Mouse (Mus musculus) leukemia stem cell, adult 10-12 weeks (primary cell): Measurements from ENCODE around the gene Arhgdig. TPM values are rescaled to one million over a fixed set of nuclear protein-coding genes. Genes with fewer than 3 reads are reported as not detected.

Source experiments
- polyA plus RNA-seq: library from polyadenylated mRNA; stranded (reverse); fragments of >175 nt; gene quantifications from 2 replicates; pipeline ENCODE4 v1.2.3, GENCODE M21; 2012; ENCODE audit warnings: low replicate concordance

Arhgdig gene
- 1.5 and 4.5 TPM in 2 replicates for polyA plus RNA-seq

GRCm38 (mm10) chr17:26207686-26208085 is at the start of gene Arhgdig:
Gene Arhgdig (minus strand): TSS chr17:26207786.

GRCm38 (mm10) chr17:26252539-26253251 is 45.1 kb upstream of the Arhgdig start, which contains the start of gene Luc7l:
Gene Luc7l (plus strand): TSS chr17:26252896.

DNA sequence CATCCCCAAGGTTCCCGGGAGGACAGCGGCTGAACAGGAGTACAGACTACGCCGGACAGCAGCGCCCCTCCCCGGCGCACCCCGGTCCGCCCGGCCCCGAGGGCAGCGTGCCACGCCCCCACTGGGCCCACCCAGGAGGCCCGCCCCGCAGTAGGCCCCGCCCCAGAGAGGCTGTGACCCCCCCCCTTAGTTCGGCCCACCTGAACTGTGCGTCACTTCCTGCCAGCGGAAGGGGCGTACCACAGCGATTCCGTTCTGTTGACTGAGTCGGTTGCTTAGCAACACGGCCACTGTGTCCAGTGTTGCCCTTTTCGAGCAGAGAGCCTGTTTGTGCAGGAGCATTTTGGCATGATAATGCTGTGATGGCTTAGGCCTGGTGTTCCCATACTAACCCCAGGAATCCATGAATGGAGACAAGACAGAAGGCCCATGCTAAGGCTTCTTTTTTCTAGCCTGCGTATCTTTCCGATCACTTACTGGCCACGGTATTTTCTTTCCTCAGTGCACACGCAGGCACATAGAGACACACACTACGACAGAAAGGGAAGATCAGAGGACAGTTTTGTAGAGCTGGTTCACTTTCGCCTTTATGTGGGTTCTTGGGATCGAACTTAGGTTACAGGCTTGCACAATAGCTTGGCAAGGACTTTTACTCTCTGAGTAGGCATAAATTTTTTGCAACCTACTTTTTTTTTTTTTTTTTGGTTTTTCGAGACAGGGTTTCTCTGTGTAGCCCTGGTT is 36.7 kb upstream of the Arhgdig start, which contains the start of gene Fam234a:
Fam234a (minus strand) TSS at position 142 of the 741 bp plus-strand sequence.

GRCm38 (mm10) chr17:26202737-26203136 is 4.8 kb downstream of the Arhgdig start, which contains the start of gene Rgs11:
Gene Rgs11 (plus strand): TSS chr17:26202951.

DNA sequence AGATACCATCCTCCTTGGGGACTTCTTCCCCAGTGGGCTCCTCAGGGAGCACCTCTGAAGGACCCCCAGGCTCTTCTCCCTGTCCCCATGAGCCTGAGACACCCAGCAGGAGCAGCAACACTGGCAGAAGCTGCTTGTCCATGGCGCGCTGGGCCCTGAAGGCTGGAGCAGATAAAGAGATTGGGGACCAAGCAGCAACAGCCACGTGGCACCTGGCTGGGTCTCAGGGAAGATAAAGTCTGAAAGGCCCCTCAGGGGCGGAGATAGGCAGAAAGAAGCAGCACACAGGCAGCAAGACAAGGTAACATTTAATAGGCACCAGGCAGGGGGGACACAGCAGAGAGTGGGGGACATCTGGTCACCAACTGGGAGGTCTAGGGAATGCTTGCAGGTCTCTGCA is 8.7 kb downstream of the Arhgdig start, which contains the start of gene Pdia2:
Pdia2 (minus strand) TSS at position 196 of the 400 bp plus-strand sequence.

Other genes with a start within 250 kb of the Arhgdig start
- 78.7 and 121 TPM in 2 replicates for gene Capn15, start 222.0 kb downstream of the Arhgdig start, polyA plus RNA-seq
- 4.8 and 7.2 TPM in 2 replicates for gene Rab11fip3, start 138.2 kb downstream of the Arhgdig start, polyA plus RNA-seq
- 0.11 and 0.89 TPM in 2 replicates for gene Decr2, start 117.4 kb downstream of the Arhgdig start, polyA plus RNA-seq
- 55.7 and 62.6 TPM in 2 replicates for gene Nme4, start 112.2 kb downstream of the Arhgdig start, polyA plus RNA-seq
- 5.9 and 15.9 TPM in 2 replicates for gene Tmem8, start 94.5 kb downstream of the Arhgdig start, polyA plus RNA-seq
- 112 and 181 TPM in 2 replicates for gene Mrpl28, start 84.3 kb downstream of the Arhgdig start, polyA plus RNA-seq
- 36.8 and 40.9 TPM in 2 replicates for gene Axin1, start 69.1 kb downstream of the Arhgdig start, polyA plus RNA-seq
- 7.8 and 8.9 TPM in 2 replicates for gene Pdia2, start 8.7 kb downstream of the Arhgdig start, polyA plus RNA-seq
- 1.3 and 3.5 TPM in 2 replicates for gene Rgs11, start 4.8 kb downstream of the Arhgdig start, polyA plus RNA-seq
- gene Fam234a, start 36.5 kb upstream of the Arhgdig start, polyA plus RNA-seq = 1.2 and 6.5 TPM in 2 replicates
- gene Luc7l, start 45.1 kb upstream of the Arhgdig start, polyA plus RNA-seq = 41.6 and 47.4 TPM in 2 replicates
- gene Neurl1b, start 207.0 kb upstream of the Arhgdig start, polyA plus RNA-seq = 0.95 and 1.6 TPM in 2 replicates